Mouse (Mus musculus) limb, embryonic 15.5 days (tissue): Measurements from ENCODE around the gene Brms1l. TPM values are rescaled to one million over a fixed set of nuclear protein-coding genes. Genes with fewer than 3 reads are reported as not detected.

Experiments
- ATAC-seq: fragments of 200-750 bp; cut with Nextera tagmentation; 2 replicates; pipeline ENCODE4 v1.8.0; 2017; ENCODE audit warnings: low read depth, moderate TSS enrichment; ENCODE audit not compliant: insufficient number of reproducible peaks, low FRiP score, low TSS enrichment
- H3K27ac ChIP-seq: fragments of 300-500 bp; sonication (generic); 2 replicates; pipeline ENCODE4 v1.5.1; 2015; ENCODE audit warnings: moderate library complexity, mild to moderate bottlenecking, inconsistent platforms
- H3K27me3 ChIP-seq: fragments of 300-500 bp; sonication (generic); 2 replicates; pipeline ENCODE4 v1.6.1; 2015; ENCODE audit warnings: inconsistent platforms
- H3K36me3 ChIP-seq: fragments of 300-500 bp; sonication (generic); 2 replicates; pipeline ENCODE4 v1.6.1; 2015; ENCODE audit warnings: inconsistent platforms
- H3K4me1 ChIP-seq: fragments of 300-500 bp; sonication (generic); 2 replicates; pipeline ENCODE4 v1.6.1; 2015; ENCODE audit warnings: inconsistent platforms
- H3K4me2 ChIP-seq: fragments of 300-500 bp; sonication (generic); 2 replicates; pipeline ENCODE4 v1.6.1; 2015; ENCODE audit warnings: mild to moderate bottlenecking, inconsistent platforms
- H3K4me3 ChIP-seq: fragments of 300-500 bp; sonication (generic); 2 replicates; pipeline ENCODE4 v1.5.1; 2015; ENCODE audit warnings: mild to moderate bottlenecking, inconsistent platforms
- H3K9ac ChIP-seq: fragments of 300-500 bp; sonication (generic); 2 replicates; pipeline ENCODE4 v1.6.1; 2015; ENCODE audit warnings: inconsistent platforms
- H3K9me3 ChIP-seq: fragments of 300-500 bp; sonication (generic); 2 replicates; pipeline ENCODE4 v1.6.1; 2016; ENCODE audit warnings: inconsistent platforms
- WGBS: fragments of 180-500 bp; shearing (Covaris S2); methylation state at CpG from one replicate; pipeline ENCODE4 v1.1.7; 2015; 5-methylcytosine and 5-hydroxymethylcytosine counted together
- polyA plus RNA-seq: library from polyadenylated mRNA; unstranded; fragments of >200 nt; fragmentation: Nextera tagmentation; extraction: Ambion mirVana; gene quantifications from 2 replicates; pipeline ENCODE4 v1.2.1, GENCODE M21; 2015

Gene Brms1l
- polyA plus RNA-seq, 1 experiment from 2014 or later: 45.0 TPM

- H3K9me3 ChIP-seq: no peaks in the 10 kb centered on the region
- no peaks in the 10 kb centered on the region for H3K27me3 ChIP-seq
- no peaks in the 10 kb centered on the region for H3K4me1 ChIP-seq
- WGBS: 18% methylated on average over 2 of the region's 2 CpGs
- H3K9ac ChIP-seq: no peak overlapping the region
- H3K4me3 ChIP-seq: no peak overlapping the region
- no peak for ATAC-seq
- H3K27ac ChIP-seq: no peak overlapping the region
- no peaks in the 10 kb centered on the region for H3K36me3 ChIP-seq
- H3K4me2 ChIP-seq: no peak overlapping the region
Measured at GRCm38 (mm10) chr12:55831101-55831500, 5.0 kb upstream of the Brms1l start.

- no peak overlapping the region for H3K9ac ChIP-seq
- H3K27ac ChIP-seq: no peak overlapping the region
- no peaks in the 10 kb centered on the region for H3K27me3 ChIP-seq
- H3K4me2 ChIP-seq: no peak overlapping the region
- H3K36me3 ChIP-seq: no peaks in the 10 kb centered on the region
- H3K4me1 ChIP-seq: 0 out of 2 replicates have a peak, but pooled peaks cover 2% of the 10 kb centered on the region
- no peak overlapping the region for H3K4me3 ChIP-seq
- H3K9me3 ChIP-seq: no peaks in the 10 kb centered on the region
- ATAC-seq: no peak
Measured at GRCm38 (mm10) chr12:55832961-55833360, 3.2 kb upstream of the Brms1l start.

GRCm38 (mm10) chr12:55833906-55834625 is 2.1 kb upstream of the Brms1l start:
- H3K27ac ChIP-seq: no peak overlapping the region
- WGBS: 64% methylated on average over 9 of the region's 9 CpGs
- 0 out of 2 replicates have a peak, but pooled peaks cover 2% of the 10 kb centered on the region for H3K4me1 ChIP-seq
- no peak for ATAC-seq
- no peak overlapping the region for H3K9ac ChIP-seq
- no peaks in the 10 kb centered on the region for H3K9me3 ChIP-seq
- H3K4me3 ChIP-seq: no peak overlapping the region
- no peak overlapping the region for H3K4me2 ChIP-seq
- H3K36me3 ChIP-seq: no peaks in the 10 kb centered on the region
- no peaks in the 10 kb centered on the region for H3K27me3 ChIP-seq

- H3K4me2 ChIP-seq: no peak overlapping the region
- no peaks in the 10 kb centered on the region for H3K9me3 ChIP-seq
- H3K36me3 ChIP-seq: peaks cover under 1% of the 10 kb centered on the region; the same call in 1 of the 2 replicates
- H3K4me3 ChIP-seq: no peak overlapping the region
- H3K9ac ChIP-seq: no peak overlapping the region
- no peak overlapping the region for H3K27ac ChIP-seq
- 0 out of 2 replicates have a peak, but pooled peaks cover 2% of the 10 kb centered on the region for H3K4me1 ChIP-seq
- no peak for ATAC-seq
- H3K27me3 ChIP-seq: no peaks in the 10 kb centered on the region
- WGBS: 83% methylated on average over 8 of the region's 8 CpGs
Measured at GRCm38 (mm10) chr12:55834891-55835290, 1.2 kb upstream of the Brms1l start.

GRCm38 (mm10) chr12:55835857-55836198 is 296 bp upstream of the Brms1l start:
- peak overlapping the region; percentile 67 for H3K4me3 ChIP-seq
- no peaks in the 10 kb centered on the region for H3K9me3 ChIP-seq
- WGBS: 0% methylated on average over 6 of the region's 6 CpGs
- H3K9ac ChIP-seq: no peak overlapping the region
- no peaks in the 10 kb centered on the region for H3K27me3 ChIP-seq
- no peak for ATAC-seq
- peak overlapping the region; percentile 50 for H3K4me2 ChIP-seq
- peaks cover 3% of the 10 kb centered on the region; the same call in 1 of the 2 replicates for H3K36me3 ChIP-seq
- H3K27ac ChIP-seq: peak overlapping the region; percentile 94
- H3K4me1 ChIP-seq: 0 out of 2 replicates have a peak, but pooled peaks cover 2% of the 10 kb centered on the region

GRCm38 (mm10) chr12:55837495-55837894 is 1.4 kb downstream of the Brms1l start:
- Histone ChIP-seq H3K27ac (no peak overlapping the region), H3K4me1 (0 out of 2 replicates have a peak, but pooled peaks cover 2% of the 10 kb centered on the region), H3K27me3 (no peaks in the 10 kb centered on the region), H3K36me3 (peaks cover 14% of the 10 kb centered on the region; the same call in 1 of the 2 replicates), H3K4me3 (peak overlapping the region; percentile 67; the same call in 1 of the 2 replicates), H3K9me3 (no peaks in the 10 kb centered on the region), H3K9ac (no peak overlapping the region), H3K4me2 (peak overlapping the region; percentile 50; the same call in 1 of the 2 replicates)
- ATAC-seq: no peak
- 88% methylated on average over 3 of the region's 3 CpGs for WGBS

GRCm38 (mm10) chr12:55846741-55847140 is 10.6 kb downstream of the Brms1l start:
- Histone ChIP-seq H3K4me1 (no peaks in the 10 kb centered on the region), H3K9ac (no peak overlapping the region), H3K4me2 (no peak overlapping the region), H3K36me3 (peaks cover 31% of the 10 kb centered on the region), H3K9me3 (no peaks in the 10 kb centered on the region), H3K27ac (no peak overlapping the region), H3K27me3 (no peaks in the 10 kb centered on the region), H3K4me3 (no peak overlapping the region)
- WGBS: 71% methylated on average over 1 of the region's 1 CpGs
- ATAC-seq: no peak

GRCm38 (mm10) chr12:55847851-55848250 is 11.7 kb downstream of the Brms1l start:
- no peak overlapping the region for H3K9ac ChIP-seq
- H3K27ac ChIP-seq: no peak overlapping the region
- ATAC-seq: no peak
- H3K4me1 ChIP-seq: no peaks in the 10 kb centered on the region
- H3K27me3 ChIP-seq: no peaks in the 10 kb centered on the region
- 95% methylated on average over 4 of the region's 4 CpGs for WGBS
- no peaks in the 10 kb centered on the region for H3K9me3 ChIP-seq
- H3K4me3 ChIP-seq: no peak overlapping the region
- peaks cover 24% of the 10 kb centered on the region for H3K36me3 ChIP-seq
- no peak overlapping the region for H3K4me2 ChIP-seq

GRCm38 (mm10) chr12:55850650-55851049 is 14.5 kb downstream of the Brms1l start:
- no peak overlapping the region for H3K27ac ChIP-seq
- no peaks in the 10 kb centered on the region for H3K4me1 ChIP-seq
- H3K9me3 ChIP-seq: no peaks in the 10 kb centered on the region
- no peak for ATAC-seq
- peaks cover 21% of the 10 kb centered on the region for H3K36me3 ChIP-seq
- H3K4me2 ChIP-seq: no peak overlapping the region
- H3K9ac ChIP-seq: no peak overlapping the region
- no peak overlapping the region for H3K4me3 ChIP-seq
- no peaks in the 10 kb centered on the region for H3K27me3 ChIP-seq

GRCm38 (mm10) chr12:55859409-55860349 is 23.6 kb downstream of the Brms1l start:
- no peak overlapping the region for H3K4me3 ChIP-seq
- no peak overlapping the region for H3K9ac ChIP-seq
- H3K9me3 ChIP-seq: no peaks in the 10 kb centered on the region
- H3K27me3 ChIP-seq: no peaks in the 10 kb centered on the region
- 93% methylated on average over 17 of the region's 17 CpGs for WGBS
- no peak for ATAC-seq
- peaks cover 60% of the 10 kb centered on the region for H3K36me3 ChIP-seq
- no peak overlapping the region for H3K4me2 ChIP-seq
- no peaks in the 10 kb centered on the region for H3K4me1 ChIP-seq
- H3K27ac ChIP-seq: no peak overlapping the region

GRCm38 (mm10) chr12:55860631-55861030 is 24.5 kb downstream of the Brms1l start:
- H3K9ac ChIP-seq: no peak overlapping the region
- no peak overlapping the region for H3K4me3 ChIP-seq
- H3K9me3 ChIP-seq: no peaks in the 10 kb centered on the region
- no peaks in the 10 kb centered on the region for H3K4me1 ChIP-seq
- H3K36me3 ChIP-seq: peaks cover 58% of the 10 kb centered on the region
- no peak for ATAC-seq
- H3K4me2 ChIP-seq: no peak overlapping the region
- 89% methylated on average over 7 of the region's 7 CpGs for whole genome bisulfite sequencing
- H3K27me3 ChIP-seq: no peaks in the 10 kb centered on the region
- H3K27ac ChIP-seq: no peak overlapping the region

GRCm38 (mm10) chr12:55867738-55868137 is 31.6 kb downstream of the Brms1l start:
- ATAC-seq: no peak
- Histone ChIP-seq H3K27me3 (no peaks in the 10 kb centered on the region), H3K4me2 (no peak overlapping the region), H3K9me3 (0 out of 2 replicates have a peak, but pooled peaks cover 5% of the 10 kb centered on the region), H3K9ac (no peak overlapping the region), H3K27ac (no peak overlapping the region), H3K36me3 (peaks cover 66% of the 10 kb centered on the region), H3K4me1 (no peaks in the 10 kb centered on the region), H3K4me3 (no peak overlapping the region)
- 95% methylated on average over 4 of the region's 4 CpGs for WGBS
